Mouse (Mus musculus) ES-E14 (cell line): ENCODE data around the gene Dnajc13. TPM values are rescaled to one million over a fixed set of nuclear protein-coding genes. Genes with fewer than 3 reads are reported as not detected.

Source experiments
- DNase-seq: peaks from one replicate; pipeline ENCODE4 v3.0.0-alpha.2; 2013; ENCODE audit warnings: low read depth, low spot score
- H3K27ac ChIP-seq: 2 replicates; pipeline ENCODE4 v1.5.1; 2012; ENCODE audit warnings: low read depth, mild to moderate bottlenecking, low read length, moderate library complexity, mixed read lengths; ENCODE audit not compliant: poor library complexity, insufficient read depth, severe bottlenecking
- H3K36me3 ChIP-seq: 2 replicates; pipeline ENCODE4 v1.6.1; 2012; ENCODE audit warnings: mild to moderate bottlenecking, low read length, moderate library complexity, mixed read lengths; ENCODE audit not compliant: control insufficient read depth, poor library complexity, insufficient read depth, severe bottlenecking
- H3K4me1 ChIP-seq, 2 experiments: fragments of 150-350 bp in 1 of 2; sonication (generic) in 1 of 2; 2 replicates each; pipeline ENCODE4 v1.6.1; 2012; ENCODE audit warnings: low read length in 2 of 2, mild to moderate bottlenecking in 1 of 2, mixed read lengths in 1 of 2; ENCODE audit not compliant: control insufficient read depth in 2 of 2, insufficient read depth in 2 of 2, poor library complexity in 1 of 2
- H3K4me3 ChIP-seq, 2 experiments: fragments of 150-350 bp in 1 of 2; sonication (generic) in 1 of 2; 2 replicates each; pipeline ENCODE4 v1.5.1; 2012; ENCODE audit warnings: low read length in 2 of 2, low read depth in 1 of 2, mild to moderate bottlenecking in 1 of 2, mixed read lengths in 1 of 2; ENCODE audit not compliant: insufficient read depth in 1 of 2, poor library complexity in 1 of 2, severe bottlenecking in 1 of 2
- H3K9ac ChIP-seq: 2 replicates; pipeline ENCODE4 v1.6.1; 2012; ENCODE audit warnings: low read depth, mild to moderate bottlenecking, low read length, mixed read lengths; ENCODE audit not compliant: poor library complexity, insufficient read depth, severe bottlenecking
- H3K9me3 ChIP-seq: fragments of 150-350 bp; sonication (generic); 2 replicates; pipeline ENCODE4 v1.6.1; 2012; ENCODE audit warnings: low read depth, mild to moderate bottlenecking, low read length; ENCODE audit not compliant: control insufficient read depth, insufficient read depth
- CHD2 ChIP-seq: IDR thresholded peaks from 2 replicates; pipeline ENCODE4 v1.6.1; 2014; ENCODE audit warnings: mild to moderate bottlenecking, low read depth, low read length, inconsistent platforms
- HCFC1 ChIP-seq: IDR thresholded peaks from 2 replicates; pipeline ENCODE4 v1.6.1; 2012; ENCODE audit warnings: low read length, inconsistent platforms, borderline replicate concordance; ENCODE audit not compliant: insufficient read depth
- MAFK ChIP-seq: IDR thresholded peaks from 2 replicates; pipeline ENCODE4 v1.6.1; 2014; ENCODE audit warnings: mild to moderate bottlenecking, low read depth, low read length, inconsistent platforms; ENCODE audit not compliant: insufficient read depth
- ZC3H11A ChIP-seq: IDR thresholded peaks from 2 replicates; pipeline ENCODE4 v1.6.1; 2012; ENCODE audit warnings: low read depth, mild to moderate bottlenecking, inconsistent platforms, low read length, borderline replicate concordance
- ZNF384 ChIP-seq: IDR thresholded peaks from 2 replicates; pipeline ENCODE4 v1.6.1; 2012; ENCODE audit warnings: low read depth, low read length, inconsistent platforms
- in situ Hi-C, 2 experiments: fragments of 600-800 bp; cut with MboI; formaldehyde crosslinking; loops; one replicate each; pipeline ENCODE4 v1.15.1; 2025; ENCODE audit warnings: low sequenced_read_pairs in 2 of 2, inconsistent platforms in 1 of 2; ENCODE audit not compliant: unreplicated experiment in 2 of 2
- total RNA-seq: library from RNA; depleted of rRNA; stranded (reverse); fragments of 300-350 nt; gene quantifications from 2 replicates; pipeline ENCODE4 v1.2.3, GENCODE M21; 2012

The Dnajc13 gene
- total RNA-seq, 1 experiment: 72.3 TPM

DNA sequence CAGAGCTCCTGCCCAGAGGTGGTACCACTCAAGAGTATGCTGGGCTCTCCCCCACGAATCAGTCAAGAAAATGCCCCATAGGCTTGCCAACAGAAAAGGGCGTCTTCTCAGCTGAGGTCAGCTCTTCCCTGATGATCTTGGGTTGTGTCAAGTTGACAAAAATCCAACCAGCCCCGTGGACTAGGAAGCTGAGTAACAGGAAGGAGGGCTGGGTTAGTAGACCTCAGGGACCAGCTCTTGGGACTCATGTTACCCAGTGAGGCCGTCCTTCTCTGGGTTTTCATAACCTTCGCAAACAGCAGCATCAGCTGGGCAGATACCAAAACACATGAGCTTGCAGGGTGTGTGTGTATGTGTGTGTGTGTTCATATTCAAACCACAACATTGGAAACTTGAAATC lies 19.0 kb upstream of the Dnajc13 start:
- in situ Hi-C loops: no loop called here
- Histone ChIP-seq H3K4me3 (no peak overlapping the region), H3K9ac (no peak overlapping the region), H3K4me1 (0 out of 4 replicates have a peak, but pooled peaks cover 0 to 2% of the 10 kb centered on the region in 2 experiments), H3K36me3 (no peaks in the 10 kb centered on the region), H3K27ac (no peak overlapping the region), H3K9me3 (no peaks in the 10 kb centered on the region)
- DNase-seq: no peak
- TF ChIP-seq MAFK: no peak
- TF ChIP-seq HCFC1: no peak
- no peak for TF ChIP-seq CHD2
- no peak for TF ChIP-seq ZNF384
- no peak for TF ChIP-seq ZC3H11A

DNA sequence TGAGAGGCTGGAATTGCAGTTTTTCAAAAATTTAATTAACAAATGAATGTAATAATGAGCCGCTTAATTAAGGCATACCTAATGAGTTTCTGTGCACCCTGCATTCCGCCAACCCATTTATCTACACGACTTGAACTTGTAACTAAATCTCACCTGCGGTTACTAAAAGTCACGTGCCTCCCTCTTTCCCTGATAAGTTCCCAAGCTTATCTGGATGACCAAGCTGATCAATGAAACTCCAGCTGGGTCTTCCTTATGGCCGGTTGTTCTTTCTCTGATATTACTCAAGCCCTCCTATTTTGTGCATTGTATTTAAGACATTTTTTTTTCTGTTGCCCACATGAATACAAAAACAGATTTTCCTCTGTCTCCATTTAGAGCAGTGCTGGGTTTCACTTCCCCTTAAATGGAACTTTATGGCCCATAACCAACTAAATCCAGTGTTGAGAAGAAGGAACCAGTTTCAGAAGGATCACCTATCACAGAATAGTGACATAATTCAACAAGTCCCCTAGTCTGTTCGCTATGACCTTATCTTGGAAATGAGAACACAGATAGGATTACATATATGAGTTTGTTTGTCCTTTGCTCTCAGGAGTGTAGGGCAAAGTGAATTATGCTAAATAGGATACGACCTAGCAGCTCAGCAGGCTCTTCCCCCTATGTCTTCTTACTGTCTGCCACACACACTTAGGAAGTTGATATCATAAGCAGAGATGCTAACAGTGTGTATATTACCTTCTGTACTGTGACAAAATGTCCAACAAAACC lies 18.2 kb upstream of the Dnajc13 start:
- Histone ChIP-seq H3K36me3 (no peaks in the 10 kb centered on the region), H3K4me1 (0 out of 4 replicates have a peak, but pooled peaks cover under 1 to 4% of the 10 kb centered on the region in 2 experiments), H3K4me3 (no peak overlapping the region), H3K9me3 (no peaks in the 10 kb centered on the region), H3K27ac (no peak overlapping the region), H3K9ac (no peak overlapping the region)
- in situ Hi-C loops: no loop called here
- no peak for DNase-seq
- TF ChIP-seq MAFK (no peak), ZC3H11A (no peak), HCFC1 (no peak), CHD2 (no peak), ZNF384 (no peak)

DNA sequence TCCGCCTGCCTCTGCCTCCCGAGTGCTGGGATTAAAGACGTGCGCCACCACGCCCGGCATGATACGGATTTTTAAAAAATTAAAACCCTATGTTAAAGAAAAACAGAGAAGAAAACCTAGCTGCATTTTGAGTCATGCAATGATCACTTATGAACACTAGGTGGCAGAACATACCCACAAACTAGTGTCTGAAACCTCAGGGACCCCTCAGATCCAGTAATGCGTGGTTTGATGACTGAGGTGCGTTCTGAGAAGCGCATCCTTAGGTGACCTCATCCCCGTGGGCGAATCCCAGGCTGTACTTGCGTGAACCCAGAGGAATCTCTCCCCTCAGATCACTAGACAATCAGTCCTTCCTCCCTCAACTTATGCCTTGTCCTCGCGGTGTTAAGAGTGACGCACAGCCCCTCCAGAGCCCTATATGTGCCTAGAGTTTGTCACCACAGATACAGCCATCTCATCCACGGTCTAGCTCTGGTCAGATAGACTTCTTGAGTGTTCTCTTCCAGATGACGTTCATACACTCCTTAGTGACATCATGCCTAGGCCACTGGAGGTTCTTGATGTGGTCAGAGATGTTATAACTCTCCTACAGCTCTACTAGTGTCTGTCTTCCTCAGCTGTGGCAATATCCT lies 14.9 kb upstream of the Dnajc13 start:
- TF ChIP-seq MAFK: no peak
- TF ChIP-seq ZC3H11A: peak; percentile 64; the same call in 1 of the 2 replicates
- in situ Hi-C loops: no loop called here
- H3K9ac ChIP-seq: no peak overlapping the region
- peaks cover 4 to 6% of the 10 kb centered on the region in 2 experiments; a peak in 2 of 4 replicates for H3K4me1 ChIP-seq
- no peaks in the 10 kb centered on the region for H3K36me3 ChIP-seq
- no peaks in the 10 kb centered on the region for H3K9me3 ChIP-seq
- peak overlapping the region in 1 of 2 experiments; percentile 11; a peak in 1 of 4 replicates for H3K4me3 ChIP-seq
- no peak for DNase-seq
- H3K27ac ChIP-seq: no peak overlapping the region

DNA sequence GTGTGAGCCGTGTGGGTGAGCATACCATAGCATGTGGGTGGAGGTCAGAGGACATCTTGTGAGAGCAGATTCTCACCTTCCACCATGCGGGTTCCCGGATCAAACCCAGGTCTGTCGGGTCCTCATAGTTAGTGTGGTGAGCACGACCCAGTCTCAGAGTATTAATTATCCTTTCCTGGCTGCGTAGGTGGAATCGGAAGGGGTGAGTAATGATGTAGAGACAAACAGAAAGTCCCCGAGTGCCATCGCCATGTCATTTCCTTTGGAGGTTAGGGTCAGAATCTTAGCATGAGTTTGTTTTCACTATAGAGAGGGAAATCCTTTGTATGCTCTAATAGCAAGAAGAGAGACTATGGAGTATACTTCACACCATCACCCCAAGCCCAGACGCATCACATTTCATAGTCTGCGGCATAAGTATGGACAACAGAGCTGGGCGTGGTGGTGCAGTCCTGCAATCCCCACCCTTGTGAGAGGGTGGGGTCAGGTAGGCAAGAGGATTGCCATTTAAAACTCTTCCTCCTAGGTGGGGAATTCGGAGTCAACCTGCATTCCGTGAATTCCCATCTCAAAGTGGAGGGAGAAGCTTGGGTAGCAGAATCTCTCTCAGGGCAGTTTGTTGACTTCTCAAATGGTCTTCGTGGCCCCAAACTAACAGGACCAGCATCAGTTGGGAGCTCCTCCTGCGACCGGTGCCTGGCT lies 12.5 kb upstream of the Dnajc13 start:
- H3K9ac ChIP-seq: no peak overlapping the region
- no peaks in the 10 kb centered on the region for H3K9me3 ChIP-seq
- in situ Hi-C loops: no loop called here
- no peak overlapping the region for H3K4me3 ChIP-seq
- peaks cover 4 to 6% of the 10 kb centered on the region in 2 experiments; a peak in 2 of 4 replicates for H3K4me1 ChIP-seq
- no peak for TF ChIP-seq HCFC1
- no peak for TF ChIP-seq MAFK
- no peak for TF ChIP-seq ZC3H11A
- no peak for TF ChIP-seq CHD2
- TF ChIP-seq ZNF384: no peak
- peak; percentile 13 for DNase-seq
- no peak overlapping the region for H3K27ac ChIP-seq
- H3K36me3 ChIP-seq: no peaks in the 10 kb centered on the region
